Mouse (Mus musculus): ENCODE results near the gene Ankrd6. TPM values are rescaled to one million over a fixed set of nuclear protein-coding genes. Genes with fewer than 3 reads are reported as not detected.

Ankrd6 gene
- polyA plus RNA-seq, 1 experiment from 2014 or later = 12.0 TPM

DNA sequence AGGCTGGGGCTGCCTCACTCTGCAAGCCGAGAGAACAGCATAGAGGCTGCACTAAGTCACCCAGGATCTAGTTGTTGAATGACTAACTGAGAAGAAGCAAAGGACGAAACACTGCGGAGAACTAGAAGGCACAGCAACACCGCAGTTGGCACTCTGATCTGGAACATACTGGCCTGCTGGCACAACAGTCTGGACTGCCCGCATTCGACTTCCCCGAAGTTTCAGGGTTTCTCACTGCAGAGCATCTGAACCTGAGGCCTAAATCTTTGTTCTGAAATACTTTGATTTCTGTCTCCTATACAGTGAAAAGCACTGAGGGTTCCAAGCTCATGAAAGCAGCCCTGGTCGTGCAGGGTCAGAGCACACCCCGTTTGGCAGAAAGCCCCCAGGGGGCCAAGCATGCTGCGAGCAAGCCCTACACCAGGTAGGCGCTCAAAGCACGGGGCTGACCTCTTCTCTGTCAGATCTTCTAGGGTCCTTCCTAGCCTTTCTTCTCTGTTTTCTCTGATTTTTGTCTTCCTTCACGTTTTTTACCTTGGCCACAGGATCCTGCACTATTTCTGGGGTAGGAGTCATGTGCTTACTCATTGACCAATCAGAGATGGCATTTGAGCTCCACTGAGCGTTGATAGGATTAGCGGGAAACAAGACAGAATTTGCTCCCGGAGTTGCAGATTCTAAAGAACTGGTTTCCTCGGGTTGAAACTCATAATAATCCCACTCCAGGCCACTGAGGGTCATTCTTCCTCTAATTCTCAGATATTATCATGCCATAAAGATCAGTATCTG is 117.0 kb downstream of the Ankrd6 start:
- 51% methylated on average over 17 of the region's 17 CpGs for WGBS
- ATAC-seq (ENCODE audit: insufficient number of reproducible peaks, low FRiP score, low TSS enrichment, low read depth) = no peak

DNA sequence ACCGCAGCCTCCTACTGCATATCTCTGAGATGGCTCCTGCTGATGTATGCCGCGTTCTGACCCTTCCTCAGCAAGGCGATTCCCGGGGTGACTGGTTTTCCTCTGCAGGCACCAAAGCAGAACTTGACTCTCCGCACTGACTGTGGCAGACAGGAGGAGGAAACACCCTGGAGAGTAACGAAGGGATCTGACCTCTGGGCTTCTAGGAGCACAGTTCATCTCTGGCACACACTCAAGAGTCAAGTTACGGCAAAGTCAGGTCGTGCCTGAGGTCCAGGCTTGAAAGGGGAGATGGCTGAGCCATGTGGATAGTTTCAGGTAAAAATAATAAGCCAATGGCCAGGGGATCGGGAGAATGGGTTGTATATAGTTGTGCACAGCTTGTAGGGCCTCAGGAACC is 121.3 kb downstream of the Ankrd6 start:
- Histone ChIP-seq H3K4me2 (replicated peaks) (no peak overlapping the region), H3K27ac (replicated peaks) (no peak overlapping the region), H3K4me1 (no peaks in the 10 kb centered on the region), H3K9ac (no peak overlapping the region), H3K27me3 (no peaks in the 10 kb centered on the region), H3K36me3 (no peaks in the 10 kb centered on the region), H3K9me3 (replicated peaks) (no peaks in the 10 kb centered on the region), H3K4me3 (replicated peaks) (no peak overlapping the region)
- WGBS = 50% methylated on average over 10 of the region's 10 CpGs
- ATAC-seq (ENCODE audit: insufficient number of reproducible peaks, low FRiP score, low TSS enrichment, low read depth) = no peak

More for the DNA sequence above, 117.0 kb downstream of the Ankrd6 start:
- Histone ChIP-seq H3K4me2 (replicated peaks) (peak overlapping the region; percentile 32), H3K9me3 (replicated peaks) (no peaks in the 10 kb centered on the region), H3K9ac (no peak overlapping the region), H3K27me3 (no peaks in the 10 kb centered on the region), H3K27ac (replicated peaks) (no peak overlapping the region), H3K36me3 (no peaks in the 10 kb centered on the region), H3K4me1 (no peaks in the 10 kb centered on the region), H3K4me3 (replicated peaks) (peak overlapping the region; percentile 26; the same call in 1 of the 2 replicates)

DNA sequence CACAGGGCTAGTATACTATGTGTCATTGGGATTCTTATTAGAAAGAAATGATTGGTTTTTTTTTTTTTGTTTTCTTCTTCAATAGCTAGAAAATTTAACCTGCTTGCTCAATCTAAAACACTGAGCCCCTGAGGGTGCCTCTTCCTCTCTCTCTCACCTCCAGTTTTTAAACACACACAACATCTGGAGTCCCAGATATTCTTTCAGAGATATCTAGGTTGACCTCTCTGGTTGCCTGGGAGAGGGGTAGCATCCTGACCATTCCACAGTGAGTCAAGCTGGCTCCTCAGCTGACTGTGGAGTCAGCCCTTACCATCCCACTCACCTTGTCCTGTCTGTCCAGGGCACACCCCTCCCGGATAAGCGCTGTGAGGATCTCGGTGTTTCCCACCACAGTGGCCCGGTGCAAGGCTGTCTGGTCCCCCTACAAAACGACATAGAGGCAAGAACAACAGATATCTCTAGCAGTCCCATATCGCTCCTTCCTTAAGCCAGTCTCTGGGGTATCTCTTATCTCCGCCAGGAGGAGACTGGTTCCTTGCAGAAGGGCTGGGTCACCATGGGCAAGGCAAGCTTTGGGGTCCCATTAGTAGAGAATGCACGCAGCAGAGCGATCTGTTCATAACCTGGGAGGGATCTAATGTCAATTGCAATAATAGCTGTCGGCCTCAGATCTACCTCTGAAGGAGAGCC is 122.1 kb downstream of the Ankrd6 start:
- no peaks in the 10 kb centered on the region for H3K27me3 ChIP-seq

DNA sequence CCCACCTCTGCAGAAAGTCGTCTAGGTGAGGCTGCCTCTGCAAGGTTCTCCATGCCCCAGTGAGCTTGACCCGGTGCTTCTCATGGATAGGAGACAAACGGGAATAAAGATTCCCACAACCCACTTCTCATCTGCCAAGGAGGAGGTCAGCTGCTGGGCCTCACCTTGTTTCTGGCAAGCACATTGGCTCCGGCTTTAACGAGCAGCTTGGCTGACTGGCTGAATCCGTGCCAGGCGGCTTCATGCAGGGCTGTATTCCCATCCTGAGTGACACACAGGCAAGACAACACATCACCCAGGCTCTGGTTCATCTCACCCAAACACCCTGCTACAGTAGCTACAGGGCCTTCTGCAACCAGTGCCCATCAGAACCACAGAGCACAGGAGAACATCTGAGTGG is 123.7 kb downstream of the Ankrd6 start:
- Histone ChIP-seq H3K27ac (replicated peaks) (no peak overlapping the region), H3K36me3 (no peaks in the 10 kb centered on the region), H3K9me3 (replicated peaks) (no peaks in the 10 kb centered on the region), H3K27me3 (no peaks in the 10 kb centered on the region), H3K4me1 (no peaks in the 10 kb centered on the region), H3K9ac (no peak overlapping the region), H3K4me2 (replicated peaks) (no peak overlapping the region), H3K4me3 (replicated peaks) (no peak overlapping the region)
- WGBS = 55% methylated on average over 7 of the region's 7 CpGs
- ATAC-seq (ENCODE audit: insufficient number of reproducible peaks, low FRiP score, low TSS enrichment, low read depth) = no peak

More for the DNA sequence above, 122.1 kb downstream of the Ankrd6 start:
- H3K4me2 ChIP-seq (replicated peaks) = no peak overlapping the region
- no peaks in the 10 kb centered on the region for H3K9me3 ChIP-seq (replicated peaks)
- H3K36me3 ChIP-seq = no peaks in the 10 kb centered on the region
- 82% methylated on average over 10 of the region's 10 CpGs for WGBS
- no peak overlapping the region for H3K27ac ChIP-seq (replicated peaks)
- no peak for ATAC-seq (ENCODE audit: insufficient number of reproducible peaks, low FRiP score, low TSS enrichment, low read depth)
- no peak overlapping the region for H3K9ac ChIP-seq
- H3K4me1 ChIP-seq = no peaks in the 10 kb centered on the region
- H3K4me3 ChIP-seq (replicated peaks) = no peak overlapping the region

DNA sequence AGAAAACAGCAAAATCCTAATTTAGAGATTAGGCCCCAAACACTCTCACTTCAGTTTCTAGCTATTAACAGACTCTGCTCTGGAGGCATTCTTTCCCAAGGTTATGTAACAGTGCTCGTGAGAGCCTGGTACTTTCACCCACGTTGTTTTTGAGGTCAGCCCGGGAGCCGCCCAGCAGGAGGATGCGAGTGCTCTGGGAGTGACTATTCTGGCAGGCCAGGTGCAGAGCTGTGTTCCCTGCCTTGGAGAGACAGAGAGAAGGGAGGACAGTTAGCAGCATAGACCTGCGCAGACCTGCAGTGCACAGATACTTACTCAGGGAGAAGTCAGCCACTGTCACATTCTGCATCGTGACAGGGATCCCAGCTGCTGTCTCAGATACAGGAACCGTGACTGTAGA is 126.4 kb downstream of the Ankrd6 start:
- no peak overlapping the region for H3K9ac ChIP-seq
- ATAC-seq (ENCODE audit: insufficient number of reproducible peaks, low FRiP score, low TSS enrichment, low read depth) = no peak
- H3K4me2 ChIP-seq (replicated peaks) = no peak overlapping the region
- H3K4me3 ChIP-seq (replicated peaks) = no peak overlapping the region
- H3K9me3 ChIP-seq (replicated peaks) = no peaks in the 10 kb centered on the region
- WGBS = 62% methylated on average over 8 of the region's 8 CpGs
- H3K27ac ChIP-seq (replicated peaks) = no peak overlapping the region
- H3K36me3 ChIP-seq = no peaks in the 10 kb centered on the region
- H3K27me3 ChIP-seq = no peaks in the 10 kb centered on the region
- H3K4me1 ChIP-seq = no peaks in the 10 kb centered on the region

DNA sequence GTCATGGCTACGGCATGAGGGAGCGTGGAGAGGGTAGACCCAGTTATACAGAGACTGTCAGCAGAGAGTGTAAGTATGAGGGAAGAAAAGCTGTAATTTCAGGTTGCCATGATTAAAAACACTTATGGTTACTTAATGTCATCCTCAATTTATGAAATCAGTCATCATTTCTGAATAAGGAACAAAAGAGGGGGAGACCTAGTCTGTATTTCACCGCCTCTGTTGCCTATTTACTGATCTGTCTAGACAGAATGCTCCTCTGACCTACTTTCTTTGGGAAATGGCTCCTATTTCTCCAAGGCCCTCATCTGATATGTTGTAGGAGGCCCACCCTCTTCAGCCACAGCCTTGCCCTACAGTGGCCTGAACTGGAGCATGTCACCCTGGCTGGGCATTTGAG is 130.0 kb downstream of the Ankrd6 start:
- H3K36me3 ChIP-seq = no peaks in the 10 kb centered on the region

DNA sequence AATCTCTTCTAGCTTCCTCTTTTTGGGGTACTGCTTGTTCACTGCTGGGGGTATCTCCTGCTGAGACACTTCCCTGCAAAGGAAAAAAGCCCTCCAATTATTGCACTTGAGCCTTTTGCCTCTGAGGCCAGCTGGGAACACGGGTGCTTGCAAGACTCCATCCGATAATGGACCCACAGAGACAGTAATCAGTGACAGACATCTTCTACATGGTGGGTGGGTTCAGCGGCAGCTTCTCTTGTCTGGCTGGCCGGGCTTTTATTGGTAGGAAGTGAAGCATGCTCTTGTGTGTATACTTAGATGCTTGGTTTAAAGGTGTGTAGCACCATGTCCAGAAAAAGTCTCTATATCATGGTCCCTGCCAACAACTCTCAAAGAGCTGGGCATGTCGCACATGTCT is 133.2 kb downstream of the Ankrd6 start:
- Histone ChIP-seq H3K9ac (no peak overlapping the region), H3K27me3 (no peaks in the 10 kb centered on the region), H3K36me3 (no peaks in the 10 kb centered on the region), H3K4me3 (replicated peaks) (no peak overlapping the region), H3K4me2 (replicated peaks) (no peak overlapping the region), H3K27ac (replicated peaks) (no peak overlapping the region), H3K4me1 (no peaks in the 10 kb centered on the region), H3K9me3 (replicated peaks) (no peaks in the 10 kb centered on the region)
- ATAC-seq (ENCODE audit: insufficient number of reproducible peaks, low FRiP score, low TSS enrichment, low read depth) = no peak
- 62% methylated on average over 5 of the region's 5 CpGs for WGBS

More for the DNA sequence above, 130.0 kb downstream of the Ankrd6 start:
- Histone ChIP-seq H3K4me3 (replicated peaks) (no peak overlapping the region), H3K27me3 (no peaks in the 10 kb centered on the region), H3K4me2 (replicated peaks) (no peak overlapping the region), H3K9me3 (replicated peaks) (no peaks in the 10 kb centered on the region), H3K4me1 (no peaks in the 10 kb centered on the region), H3K9ac (no peak overlapping the region), H3K27ac (replicated peaks) (no peak overlapping the region)
- no peak for ATAC-seq (ENCODE audit: insufficient number of reproducible peaks, low FRiP score, low TSS enrichment, low read depth)
- WGBS = 78% methylated on average over 3 of the region's 3 CpGs

DNA sequence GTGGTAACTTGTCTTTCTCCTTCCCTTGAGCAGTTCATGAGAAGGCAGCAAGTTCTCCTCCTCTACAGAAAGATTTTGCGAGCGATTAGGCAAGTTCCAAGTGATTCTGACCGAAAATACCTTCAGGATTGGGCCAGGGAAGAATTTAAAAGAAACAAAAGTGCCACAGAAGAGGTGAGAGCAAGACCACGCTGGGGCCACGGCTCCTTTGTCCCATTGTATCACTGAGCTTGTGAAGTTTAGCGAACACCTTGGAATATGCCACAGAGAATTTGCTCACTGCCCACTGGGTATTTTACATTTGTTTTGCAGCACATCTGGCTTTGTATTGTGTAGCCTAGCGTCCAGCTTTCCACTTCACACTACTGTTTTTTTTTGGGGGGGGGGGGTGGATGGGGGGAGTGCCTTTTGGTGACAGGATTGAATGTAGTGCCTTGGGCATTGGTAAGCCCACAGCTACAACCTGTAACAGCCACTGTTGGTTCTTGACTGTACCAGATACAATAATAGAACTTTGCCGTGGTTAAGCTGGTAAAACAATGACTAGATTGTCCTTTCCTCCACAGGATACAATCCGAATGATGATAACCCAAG is 150.0 kb downstream of the Ankrd6 start:
- H3K4me1 ChIP-seq = peaks cover 8% of the 10 kb centered on the region; the same call in 1 of the 2 replicates
- H3K9me3 ChIP-seq (replicated peaks) = no peaks in the 10 kb centered on the region
- ATAC-seq (ENCODE audit: insufficient number of reproducible peaks, low FRiP score, low TSS enrichment, low read depth) = no peak; the same call in 1 of the 2 replicates
- no peaks in the 10 kb centered on the region for H3K36me3 ChIP-seq
- peak overlapping the region; percentile 98 for H3K27ac ChIP-seq (replicated peaks)
- H3K4me3 ChIP-seq (replicated peaks) = peak overlapping the region; percentile 82
- H3K4me2 ChIP-seq (replicated peaks) = peak overlapping the region; percentile 60
- H3K27me3 ChIP-seq = no peaks in the 10 kb centered on the region
- H3K9ac ChIP-seq = peak overlapping the region; percentile 77
- WGBS = 4% methylated on average over 9 of the region's 9 CpGs

DNA sequence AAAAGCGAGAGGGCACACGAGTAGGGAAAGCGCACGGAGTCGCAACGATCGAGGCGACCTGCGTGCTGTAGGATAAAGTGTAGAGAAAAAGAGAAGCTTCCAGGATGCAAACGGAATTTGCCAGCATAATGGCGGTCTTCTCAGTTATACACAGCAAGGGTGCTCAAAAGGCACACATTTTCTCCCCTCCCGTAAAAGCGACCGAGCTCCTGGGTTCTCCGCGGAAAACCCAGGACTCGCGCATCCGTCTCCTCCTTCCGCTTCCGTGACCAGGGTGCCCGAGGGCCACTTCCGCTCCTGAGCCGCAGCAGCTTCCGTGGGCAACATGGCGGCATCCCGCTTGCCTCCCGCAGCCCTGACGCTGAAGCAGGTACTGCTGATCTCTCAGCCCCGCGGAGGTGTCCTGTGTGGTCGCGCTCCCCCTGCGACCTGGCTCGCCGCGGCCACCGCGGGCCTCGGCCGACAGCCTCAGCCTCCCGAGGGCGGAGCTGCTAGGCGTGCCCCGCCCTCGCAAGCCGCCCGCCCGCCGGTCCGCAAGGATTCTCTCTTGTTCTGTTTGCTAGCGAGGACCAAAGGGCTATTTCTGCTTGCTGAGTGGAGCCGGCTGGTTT is 150.6 kb downstream of the Ankrd6 start, which contains the start of gene Lyrm2:
Gene Lyrm2, plus strand, starts transcription at position 288 of the 611 bp plus-strand sequence.
- Histone ChIP-seq H3K4me3 (replicated peaks) (peak within 1 kb of the TSS; percentile 82), H3K9me3 (replicated peaks) (no peaks in the 10 kb centered on the region), H3K36me3 (no peaks in the 10 kb centered on the region), H3K27ac (replicated peaks) (peak within 1 kb of the TSS; percentile 98), H3K9ac (peak within 1 kb of the TSS; percentile 77), H3K4me2 (replicated peaks) (peak within 1 kb of the TSS; percentile 60), H3K4me1 (peaks cover 8% of the 10 kb centered on the region; the same call in 1 of the 2 replicates), H3K27me3 (no peaks in the 10 kb centered on the region)
- under 1% methylated on average over 53 of the region's 53 CpGs for WGBS
- peak; percentile 88 for ATAC-seq (ENCODE audit: insufficient number of reproducible peaks, low FRiP score, low TSS enrichment, low read depth)

DNA sequence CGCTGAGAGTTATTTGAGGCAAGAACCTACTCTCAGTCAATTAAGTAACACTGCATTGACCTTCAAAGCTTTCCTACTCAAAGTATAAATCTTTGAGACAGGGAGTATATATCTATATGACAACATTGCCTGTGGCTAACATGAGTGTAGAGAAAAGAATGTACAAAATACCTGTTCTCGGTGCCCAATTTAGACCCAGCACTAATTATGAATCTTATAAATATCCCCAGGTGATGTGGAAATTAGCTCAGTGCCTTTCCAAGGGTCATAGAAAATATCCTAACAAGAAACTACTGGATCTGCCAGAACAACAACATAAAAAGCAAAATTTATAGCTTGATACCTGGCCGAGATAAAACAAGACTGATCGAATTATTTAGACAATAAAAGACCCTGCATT is 151.7 kb downstream of the Ankrd6 start:
- Histone ChIP-seq H3K9me3 (replicated peaks) (no peaks in the 10 kb centered on the region), H3K4me1 (peaks cover 8% of the 10 kb centered on the region; the same call in 1 of the 2 replicates), H3K36me3 (no peaks in the 10 kb centered on the region), H3K27me3 (no peaks in the 10 kb centered on the region), H3K4me2 (replicated peaks) (no peak overlapping the region), H3K4me3 (replicated peaks) (no peak overlapping the region), H3K9ac (no peak overlapping the region), H3K27ac (replicated peaks) (no peak overlapping the region)
- 85% methylated on average over 4 of the region's 4 CpGs for WGBS
- ATAC-seq (ENCODE audit: insufficient number of reproducible peaks, low FRiP score, low TSS enrichment, low read depth) = no peak

DNA sequence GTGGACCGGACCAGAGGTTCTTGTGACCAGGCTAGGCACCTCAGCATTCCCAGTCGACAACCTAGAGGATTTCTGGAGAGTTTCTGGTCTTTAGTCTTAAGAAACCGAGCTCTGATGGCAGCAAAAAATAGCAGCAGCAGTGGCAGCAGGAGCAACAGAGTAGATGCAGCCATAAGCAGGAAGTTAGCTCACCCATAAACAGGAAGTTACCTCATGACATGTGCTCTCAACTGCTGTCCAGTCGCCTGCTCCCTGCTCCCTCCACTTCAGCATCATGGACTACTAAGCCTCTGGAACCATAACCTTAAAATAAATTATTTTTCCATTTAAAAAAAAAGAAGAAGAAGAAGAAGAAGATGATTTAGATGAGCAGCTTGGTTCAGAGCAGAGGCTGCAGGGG is 161.6 kb downstream of the Ankrd6 start:
- no peaks in the 10 kb centered on the region for H3K9me3 ChIP-seq (replicated peaks)
- H3K4me3 ChIP-seq (replicated peaks) = no peak overlapping the region
- H3K9ac ChIP-seq = no peak overlapping the region
- 83% methylated on average over 4 of the region's 4 CpGs for WGBS
- H3K4me2 ChIP-seq (replicated peaks) = no peak overlapping the region
- no peaks in the 10 kb centered on the region for H3K36me3 ChIP-seq
- ATAC-seq (ENCODE audit: insufficient number of reproducible peaks, low FRiP score, low TSS enrichment, low read depth) = no peak
- H3K27me3 ChIP-seq = no peaks in the 10 kb centered on the region
- H3K27ac ChIP-seq (replicated peaks) = no peak overlapping the region
- no peaks in the 10 kb centered on the region for H3K4me1 ChIP-seq
